Mouse (Mus musculus) intestine, embryonic 16.5 days (tissue): ENCODE measurements around the gene Kctd14. TPM values are rescaled to one million over a fixed set of nuclear protein-coding genes. Genes with fewer than 3 reads are reported as not detected.

Source experiments
- ATAC-seq: fragments of 200-750 bp; cut with Nextera tagmentation; 2 replicates; pipeline ENCODE4 v1.8.0; 2017; ENCODE audit warnings: moderate TSS enrichment, moderate library complexity
- H3K27ac ChIP-seq: fragments of 300-500 bp; sonication (generic); 2 replicates; pipeline ENCODE4 v1.5.1; 2014; ENCODE audit warnings: mild to moderate bottlenecking, low read length
- H3K27me3 ChIP-seq: fragments of 300-500 bp; sonication (generic); replicated peaks from 2 replicates; pipeline ENCODE4 v1.6.1; 2014; ENCODE audit warnings: low read length, control low read depth, mixed read lengths; ENCODE audit not compliant: control insufficient read depth, insufficient read depth
- H3K36me3 ChIP-seq: fragments of 300-500 bp; sonication (generic); 2 replicates; pipeline ENCODE4 v1.6.1; 2014; ENCODE audit warnings: low read length, control low read depth; ENCODE audit not compliant: control insufficient read depth, insufficient read depth
- H3K4me1 ChIP-seq: fragments of 300-500 bp; sonication (generic); 2 replicates; pipeline ENCODE4 v1.6.1; 2014; ENCODE audit warnings: low read length, control low read depth, mixed read lengths; ENCODE audit not compliant: control insufficient read depth, insufficient read depth
- H3K4me2 ChIP-seq: fragments of 300-500 bp; sonication (generic); 2 replicates; pipeline ENCODE4 v1.6.1; 2014; ENCODE audit warnings: low read depth, low read length, control low read depth
- H3K4me3 ChIP-seq: fragments of 300-500 bp; sonication (generic); 2 replicates; pipeline ENCODE4 v1.5.1; 2014; ENCODE audit warnings: mild to moderate bottlenecking, low read length
- H3K9ac ChIP-seq: fragments of 300-500 bp; sonication (generic); 2 replicates; pipeline ENCODE4 v1.6.1; 2014; ENCODE audit warnings: low read depth, low read length
- H3K9me3 ChIP-seq: fragments of 300-500 bp; sonication (generic); 2 replicates; pipeline ENCODE4 v1.6.1; 2016; ENCODE audit warnings: low read length, control low read depth; ENCODE audit not compliant: control insufficient read depth
- WGBS: fragments of 180-500 bp; shearing (Covaris S2); extraction: QIAGEN DNeasy Blood & Tissue Kit; methylation state at CpG from one replicate; pipeline ENCODE4 v1.1.7; 2014; 5-methylcytosine and 5-hydroxymethylcytosine counted together
- polyA plus RNA-seq: library from polyadenylated mRNA; unstranded; fragments of >200 nt; fragmentation: Nextera tagmentation; extraction: Ambion mirVana; gene quantifications from 2 replicates; pipeline ENCODE4 v1.2.1, GENCODE M21; 2015

Gene Kctd14
- polyA plus RNA-seq, 1 experiment from 2014 or later = 7.3 TPM

- Histone ChIP-seq H3K4me3 (no peak overlapping the region), H3K27me3 (no peaks in the 10 kb centered on the region), H3K9me3 (no peaks in the 10 kb centered on the region), H3K4me1 (peaks cover 5% of the 10 kb centered on the region; the same call in 1 of the 2 replicates), H3K36me3 (no peaks in the 10 kb centered on the region), H3K4me2 (no peak overlapping the region), H3K9ac (no peak overlapping the region), H3K27ac (no peak overlapping the region)
- 82% methylated on average over 3 of the region's 3 CpGs for WGBS
- no peak for ATAC-seq
Measured at GRCm38 (mm10) chr7:97455577-97455976, 4.5 kb downstream of the Kctd14 start.

DNA sequence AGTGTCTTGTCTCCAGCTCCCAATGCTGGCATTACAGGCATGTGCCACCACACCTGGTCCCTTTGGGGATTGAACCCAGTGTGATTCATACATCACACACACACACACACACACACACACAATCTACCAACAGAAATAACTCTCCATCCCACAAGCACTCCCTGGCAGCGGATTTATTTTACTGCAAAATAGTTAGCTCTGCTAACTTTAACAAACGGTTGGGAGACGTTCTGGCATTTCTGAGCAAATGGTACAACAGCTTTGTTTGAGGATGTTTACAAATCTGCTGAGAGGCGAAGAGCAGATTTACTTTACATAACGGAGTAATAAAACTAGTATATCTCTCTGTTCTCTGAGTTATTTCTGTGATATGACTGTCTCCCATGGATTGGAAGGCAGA lies 21.9 kb downstream of the Kctd14 start:
- Histone ChIP-seq H3K9ac (no peak overlapping the region), H3K4me3 (no peak overlapping the region), H3K4me2 (no peak overlapping the region), H3K27ac (no peak overlapping the region), H3K36me3 (no peaks in the 10 kb centered on the region), H3K9me3 (no peaks in the 10 kb centered on the region), H3K27me3 (no peaks in the 10 kb centered on the region), H3K4me1 (no peaks in the 10 kb centered on the region)
- ATAC-seq = no peak
- 52% methylated on average over 5 of the region's 5 CpGs for WGBS

DNA sequence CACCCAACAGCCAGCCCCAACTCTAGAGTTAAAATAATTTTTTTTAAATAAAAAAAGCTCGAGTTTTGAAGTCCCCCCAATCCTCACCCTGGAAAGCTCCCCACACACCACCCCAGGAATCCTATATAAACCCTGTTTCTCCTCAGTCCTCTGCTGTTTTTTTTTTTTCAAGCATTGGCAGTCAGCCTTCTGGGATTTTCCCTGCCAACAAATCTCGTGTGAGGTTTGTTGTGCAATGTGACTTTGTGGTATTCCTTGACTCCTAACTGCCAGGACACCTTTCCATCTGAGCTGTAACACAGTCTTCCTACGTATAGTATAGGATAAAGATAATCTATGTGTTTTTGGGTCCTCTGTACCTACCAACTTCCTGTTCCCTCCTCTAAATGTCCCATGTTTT lies 28.2 kb downstream of the Kctd14 start:
- no peak for ATAC-seq
- Histone ChIP-seq H3K4me1 (0 out of 2 replicates have a peak, but pooled peaks cover 4% of the 10 kb centered on the region), H3K9me3 (no peaks in the 10 kb centered on the region), H3K36me3 (no peaks in the 10 kb centered on the region), H3K27ac (no peak overlapping the region), H3K27me3 (no peaks in the 10 kb centered on the region), H3K9ac (no peak overlapping the region), H3K4me2 (no peak overlapping the region), H3K4me3 (no peak overlapping the region)
- 60% methylated on average over 3 of the region's 3 CpGs for WGBS

DNA sequence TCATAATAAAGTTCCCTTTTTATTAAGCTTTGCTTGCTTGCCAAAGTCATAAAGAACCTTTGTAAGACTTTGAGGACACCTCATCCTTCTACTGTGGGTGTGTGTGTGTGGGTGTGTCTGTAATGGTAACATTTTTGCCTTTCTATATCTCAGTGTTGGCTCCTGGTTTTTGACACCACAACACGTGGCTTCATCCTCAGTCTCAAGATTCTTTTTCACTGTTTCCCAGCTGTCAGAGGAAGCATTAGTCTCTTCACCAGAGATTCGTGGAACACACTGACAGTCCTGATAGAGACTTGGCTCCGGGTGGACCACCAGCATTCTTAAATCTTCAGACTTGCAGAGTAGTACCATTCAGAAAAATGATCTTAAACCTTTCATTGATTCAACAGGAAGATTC lies 29.2 kb downstream of the Kctd14 start:
- Histone ChIP-seq H3K27me3 (no peaks in the 10 kb centered on the region), H3K9ac (peak overlapping the region; percentile 47; the same call in 1 of the 2 replicates), H3K4me1 (0 out of 2 replicates have a peak, but pooled peaks cover 4% of the 10 kb centered on the region), H3K36me3 (no peaks in the 10 kb centered on the region), H3K27ac (no peak overlapping the region), H3K9me3 (no peaks in the 10 kb centered on the region), H3K4me3 (peak overlapping the region; percentile 80), H3K4me2 (peak overlapping the region; percentile 45)
- no peak; the same call in 1 of the 2 replicates for ATAC-seq
- 15% methylated on average over 3 of the region's 3 CpGs for WGBS

GRCm38 (mm10) chr7:97480821-97481339 lies 29.8 kb downstream of the Kctd14 start, which contains the start of gene Ints4:
TSS of gene Ints4 (plus strand) at chr7:97480956.
- Histone ChIP-seq H3K36me3 (no peaks in the 10 kb centered on the region), H3K4me3 (peak within 1 kb of the TSS; percentile 80), H3K4me2 (peak within 1 kb of the TSS; percentile 63), H3K9ac (peak within 1 kb of the TSS; percentile 81), H3K27me3 (no peaks in the 10 kb centered on the region), H3K27ac (peak within 1 kb of the TSS; percentile 67), H3K9me3 (no peaks in the 10 kb centered on the region), H3K4me1 (0 out of 2 replicates have a peak, but pooled peaks cover 4% of the 10 kb centered on the region)
- WGBS = under 1% methylated on average over 24 of the region's 24 CpGs
- peak; percentile 100 for ATAC-seq

DNA sequence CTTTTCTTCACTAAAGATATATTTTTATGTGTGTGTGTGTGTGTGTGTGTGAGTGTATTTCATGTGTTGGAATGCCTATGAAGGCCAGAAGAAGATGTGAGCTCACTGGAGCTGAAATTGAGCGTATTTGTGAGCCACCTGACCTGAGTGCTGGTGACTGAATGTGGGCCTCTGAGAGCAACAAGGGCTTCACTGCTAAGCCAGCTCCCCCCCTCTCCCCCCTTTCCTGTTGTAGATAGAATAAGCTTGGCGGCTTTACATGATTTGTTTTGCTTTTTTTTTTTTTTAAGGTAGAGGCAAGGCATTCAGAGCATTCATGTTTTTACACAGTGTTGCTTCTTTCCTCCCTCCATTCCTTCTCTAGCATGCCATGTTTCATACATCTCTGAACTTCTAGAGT lies 32.3 kb downstream of the Kctd14 start:
- no peak overlapping the region for H3K4me3 ChIP-seq
- H3K36me3 ChIP-seq = peaks cover 3% of the 10 kb centered on the region; the same call in 1 of the 2 replicates
- H3K4me1 ChIP-seq = 0 out of 2 replicates have a peak, but pooled peaks cover 4% of the 10 kb centered on the region
- 75% methylated on average over 2 of the region's 2 CpGs for WGBS
- no peak overlapping the region for H3K9ac ChIP-seq
- no peaks in the 10 kb centered on the region for H3K27me3 ChIP-seq
- H3K27ac ChIP-seq = no peak overlapping the region
- no peak for ATAC-seq
- H3K9me3 ChIP-seq = no peaks in the 10 kb centered on the region
- no peak overlapping the region for H3K4me2 ChIP-seq

GRCm38 (mm10) chr7:97491157-97491556 lies 40.0 kb downstream of the Kctd14 start:
- no peaks in the 10 kb centered on the region for H3K9me3 ChIP-seq
- H3K27ac ChIP-seq = no peak overlapping the region
- WGBS = 64% methylated on average over 3 of the region's 3 CpGs
- no peak overlapping the region for H3K4me2 ChIP-seq
- no peak for ATAC-seq
- no peaks in the 10 kb centered on the region for H3K27me3 ChIP-seq
- H3K9ac ChIP-seq = no peak overlapping the region
- no peaks in the 10 kb centered on the region for H3K4me1 ChIP-seq
- peaks cover 3% of the 10 kb centered on the region; the same call in 1 of the 2 replicates for H3K36me3 ChIP-seq
- H3K4me3 ChIP-seq = no peak overlapping the region

- no peak for ATAC-seq
- Histone ChIP-seq H3K9ac (no peak overlapping the region), H3K4me1 (no peaks in the 10 kb centered on the region), H3K4me2 (no peak overlapping the region), H3K4me3 (no peak overlapping the region), H3K27me3 (no peaks in the 10 kb centered on the region), H3K9me3 (no peaks in the 10 kb centered on the region), H3K36me3 (no peaks in the 10 kb centered on the region), H3K27ac (no peak overlapping the region)
- 91% methylated on average over 4 of the region's 4 CpGs for WGBS
Measured at GRCm38 (mm10) chr7:97492420-97492819, 41.3 kb downstream of the Kctd14 start.

- Histone ChIP-seq H3K4me2 (no peak overlapping the region), H3K36me3 (no peaks in the 10 kb centered on the region), H3K9ac (no peak overlapping the region), H3K27ac (no peak overlapping the region), H3K9me3 (no peaks in the 10 kb centered on the region), H3K4me3 (no peak overlapping the region), H3K27me3 (no peaks in the 10 kb centered on the region), H3K4me1 (no peaks in the 10 kb centered on the region)
- no peak for ATAC-seq
Measured at GRCm38 (mm10) chr7:97495052-97495451, 43.9 kb downstream of the Kctd14 start.
